10 mouse cellular contexts compared by ENCODE assay signal in genomic region chr3:135729575-135729974, GRCm38 (mm10). TPM values are rescaled to one million over a fixed set of nuclear protein-coding genes. Genes with fewer than 3 reads are reported as not detected.
DNase-seq lines count a peak whose midpoint lies in the region; ATAC-seq and TF ChIP-seq lines count a peak whose summit lies in the region.
"Had no signal": no experiment of that assay in that cellular context is flagged by ENCODE, and none has a peak within 500 bp of the region (broad histone marks: within the 10 kb centered on the region; RNA-seq: fewer than 3 reads in every experiment).

No protein-coding gene starts in this region.

- no peak overlapping the region for H3K9ac ChIP-seq in hindbrain, embryonic 16.5 days (ENCODE audit: low read depth, low read length)
- H3K9ac ChIP-seq: embryonic facial prominence, embryonic 13.5 days had no signal

- H3K4me1 ChIP-seq in lung, adult 2 months (ENCODE audit: control insufficient read depth, insufficient read depth, low read length), result peaks cover 12% of the 10 kb centered on the region
- no peaks in the 10 kb centered on the region for H3K4me1 ChIP-seq in hindbrain, embryonic 16.5 days (ENCODE audit: control insufficient read depth, insufficient read depth, low read depth, low read length)

- WGBS in lung, adult 2 months, result 41% methylated on average over 5 of the region's 5 CpGs
- WGBS in hindbrain, embryonic 16.5 days, result 57% methylated on average over 5 of the region's 5 CpGs

- H3K36me3 ChIP-seq in hindbrain, embryonic 16.5 days (ENCODE audit: control insufficient read depth, insufficient read depth, low read length), result no peaks in the 10 kb centered on the region
- H3K36me3 ChIP-seq: embryonic facial prominence, embryonic 13.5 days; G1E had no signal

- no peak for ATAC-seq in hindbrain, embryonic 16.5 days

- H3K27ac ChIP-seq in hindbrain, embryonic 16.5 days (ENCODE audit: low read depth, low read length), result no peak overlapping the region
- H3K27ac ChIP-seq: embryonic facial prominence, embryonic 13.5 days; macrophage had no signal

- H3K9me3 ChIP-seq in hindbrain, embryonic 16.5 days (ENCODE audit: control insufficient read depth, low read length), result no peaks in the 10 kb centered on the region
- H3K9me3 ChIP-seq: embryonic facial prominence, embryonic 13.5 days had no signal

- no peaks in the 10 kb centered on the region for H3K27me3 ChIP-seq in hindbrain, embryonic 16.5 days (replicated peaks; ENCODE audit: control insufficient read depth, insufficient read depth, low read length)
- H3K27me3 ChIP-seq: embryonic facial prominence, embryonic 13.5 days had no signal

- TF ChIP-seq CTCF in lung, adult 2 months (IDR thresholded peaks at IDR 0.05; ENCODE audit: insufficient read depth, low read length), result no peak

- H3K4me2 ChIP-seq in hindbrain, embryonic 16.5 days (ENCODE audit: low read length), result no peak overlapping the region
- H3K4me2 ChIP-seq: embryonic facial prominence, embryonic 13.5 days had no signal

- DNase-seq in lung, adult 18-20 months, result peak; percentile 60 to 67
- no peak for DNase-seq in lung, adult 2 months
- peak; percentile 27 for DNase-seq in brain, adult 2 months (ENCODE audit: low read depth, low spot score)
- DNase-seq in kidney, adult 9 months, result peak; percentile 71
- DNase-seq in ovary, postnatal 14 days (ENCODE audit: low spot score), result peak; percentile 23
- no peak for DNase-seq in frontal cortex, postnatal 14 days (ENCODE audit: low spot score in 2 of 2)

- no peak overlapping the region for H3K4me3 ChIP-seq in lung, adult 2 months (replicated peaks; ENCODE audit: extremely low read depth, low read depth, low read length)
- no peak overlapping the region for H3K4me3 ChIP-seq in hindbrain, embryonic 16.5 days (ENCODE audit: low read length)
- H3K4me3 ChIP-seq: embryonic facial prominence, embryonic 13.5 days had no signal

- TF ChIP-seq POLR2A in lung, adult 2 months (IDR thresholded peaks at IDR 0.05; ENCODE audit: borderline replicate concordance, extremely low read depth, low read depth, low read length), result no peak

RNA-seq across cellular contexts. Expression of gene Nfkb1, which starts 38.2 kb away (rescaled TPM):
- polyA plus RNA-seq in lung, adult 2 months (2012; rRNA removed), result 114 and 126 TPM in 2 replicates
- 7.5 and 7.8 TPM in 2 replicates for polyA plus RNA-seq in hindbrain, embryonic 16.5 days (2015; fragmentation: Nextera tagmentation; extraction: Ambion mirVana)

Comparison
In these comparisons a context has a peak if more than half of its experiments do, and no peak if none do; other contexts are left out.
1. DNase-seq: peak in lung, adult 18-20 months (2 of 2), brain, adult 2 months (single experiment), kidney, adult 9 months (single experiment) and ovary, postnatal 14 days (single experiment); none in lung, adult 2 months (single experiment) and frontal cortex, postnatal 14 days (0 of 2).
2. RNA of gene Nfkb1, which starts 38.2 kb away (polyA plus RNA-seq): 114 to 126 TPM in lung, adult 2 months; 7.5 to 7.8 TPM in hindbrain, embryonic 16.5 days; every median in the first group is over 10 times any median in the second.